8 mouse cellular contexts compared by ENCODE assay signal in genomic region chr17:34980655-34981054, GRCm38 (mm10). TPM values are rescaled to one million over a fixed set of nuclear protein-coding genes. Genes with fewer than 3 reads are reported as not detected.
DNase-seq lines count a peak whose midpoint lies in the region; ATAC-seq and TF ChIP-seq lines count a peak whose summit lies in the region.

No protein-coding gene starts in this region.

- ATAC-seq in forebrain, embryonic 11.5 days (replicated peaks; ENCODE audit: low FRiP score): no peak
- 0 out of 2 replicates have a peak, but pooled peaks have one; percentile 22 for ATAC-seq in intestine, embryonic 15.5 days
- ATAC-seq in lung, embryonic 16.5 days (ENCODE audit: low read depth): no peak
- no peak for ATAC-seq in stomach, embryonic 15.5 days (ENCODE audit: insufficient read depth, low FRiP score, low read depth)

- no peak overlapping the region for H3K27ac ChIP-seq in ES-E14 (ENCODE audit: insufficient read depth, low read depth, low read length, poor library complexity, severe bottlenecking)
- H3K27ac ChIP-seq in forebrain, embryonic 11.5 days (ENCODE audit: low read depth, low read length): no peak overlapping the region
- H3K27ac ChIP-seq in intestine, embryonic 15.5 days: peak overlapping the region; percentile 99; the same call in 1 of the 2 replicates
- peak overlapping the region; percentile 98 for H3K27ac ChIP-seq in lung, embryonic 16.5 days (ENCODE audit: low read length)
- H3K27ac ChIP-seq in stomach, embryonic 15.5 days: peak overlapping the region; percentile 99; the same call in 1 of the 2 replicates

- DNase-seq in cerebellum, postnatal 14 days: peak; percentile 33 to 49
- DNase-seq in cerebellum, adult 11 months: no peak
- no peak for DNase-seq in ES-E14 (ENCODE audit: low read depth, low spot score)
- DNase-seq in forebrain, embryonic 11.5 days (ENCODE audit: low spot score): peak; percentile 48
- no peak for DNase-seq in adrenal gland, postnatal 25 days

- H3K4me2 ChIP-seq in forebrain, embryonic 11.5 days (ENCODE audit: low read depth, low read length, severe bottlenecking): peak overlapping the region; percentile 80
- H3K4me2 ChIP-seq in intestine, embryonic 15.5 days (replicated peaks): peak overlapping the region; percentile 74
- peak overlapping the region; percentile 77 for H3K4me2 ChIP-seq in lung, embryonic 16.5 days (ENCODE audit: low read depth, low read length)
- peak overlapping the region; percentile 85 for H3K4me2 ChIP-seq in stomach, embryonic 15.5 days

- peaks cover 11% of the 10 kb centered on the region for H3K36me3 ChIP-seq in ES-E14 (ENCODE audit: control insufficient read depth, insufficient read depth, low read length, poor library complexity, severe bottlenecking)
- peaks cover 2% of the 10 kb centered on the region; the same call in 1 of the 2 replicates for H3K36me3 ChIP-seq in forebrain, embryonic 11.5 days (ENCODE audit: control insufficient read depth, insufficient read depth, low read length)
- peaks cover 8% of the 10 kb centered on the region for H3K36me3 ChIP-seq in intestine, embryonic 15.5 days
- peaks cover 7% of the 10 kb centered on the region for H3K36me3 ChIP-seq in lung, embryonic 16.5 days (ENCODE audit: control insufficient read depth, insufficient read depth, low read length)
- H3K36me3 ChIP-seq in stomach, embryonic 15.5 days: peaks cover 2% of the 10 kb centered on the region

- in situ Hi-C loops in ES-E14 (cut with MboI; ENCODE audit: low sequenced_read_pairs in 2 of 2, unreplicated experiment in 2 of 2): no loop called here

- H3K27me3 ChIP-seq in forebrain, embryonic 11.5 days (ENCODE audit: control insufficient read depth, insufficient read depth, low read length): no peaks in the 10 kb centered on the region
- no peaks in the 10 kb centered on the region for H3K27me3 ChIP-seq in intestine, embryonic 15.5 days (replicated peaks)
- no peaks in the 10 kb centered on the region for H3K27me3 ChIP-seq in lung, embryonic 16.5 days (ENCODE audit: control insufficient read depth, insufficient read depth, low read depth, low read length)
- H3K27me3 ChIP-seq in stomach, embryonic 15.5 days (replicated peaks): no peaks in the 10 kb centered on the region

- peak overlapping the region; percentile 63; the same call in 1 of the 2 replicates for H3K9ac ChIP-seq in ES-E14 (ENCODE audit: insufficient read depth, low read depth, low read length, poor library complexity, severe bottlenecking)
- peak overlapping the region; percentile 95 for H3K9ac ChIP-seq in forebrain, embryonic 11.5 days (ENCODE audit: low read length)
- peak overlapping the region; percentile 84; the same call in 1 of the 2 replicates for H3K9ac ChIP-seq in intestine, embryonic 15.5 days
- peak overlapping the region; percentile 96 for H3K9ac ChIP-seq in lung, embryonic 16.5 days (ENCODE audit: low read length)
- H3K9ac ChIP-seq in stomach, embryonic 15.5 days: peak overlapping the region; percentile 64; the same call in 1 of the 2 replicates

- H3K4me3 ChIP-seq in ES-E14 (ENCODE audit: insufficient read depth in 1 of 2, low read depth in 1 of 2, low read length in 2 of 2, poor library complexity in 1 of 2, severe bottlenecking in 1 of 2): peak overlapping the region; percentile 41 to 86; a peak in 3 of 4 replicates
- H3K4me3 ChIP-seq in forebrain, embryonic 11.5 days (ENCODE audit: low read depth, low read length): peak overlapping the region; percentile 93
- peak overlapping the region; percentile 79 for H3K4me3 ChIP-seq in intestine, embryonic 15.5 days (replicated peaks)
- peak overlapping the region; percentile 76 for H3K4me3 ChIP-seq in lung, embryonic 16.5 days (ENCODE audit: low read length)
- H3K4me3 ChIP-seq in stomach, embryonic 15.5 days (replicated peaks): peak overlapping the region; percentile 69

- H3K4me1 ChIP-seq in ES-E14 (ENCODE audit: control insufficient read depth in 2 of 2, insufficient read depth in 2 of 2, low read length in 2 of 2, poor library complexity in 1 of 2): peaks cover 0 to 6% of the 10 kb centered on the region in 2 experiments; a peak in 1 of 4 replicates
- peaks cover 10% of the 10 kb centered on the region; the same call in 1 of the 2 replicates for H3K4me1 ChIP-seq in forebrain, embryonic 11.5 days (replicated peaks; ENCODE audit: control insufficient read depth, insufficient read depth, low read length)
- H3K4me1 ChIP-seq in intestine, embryonic 15.5 days (replicated peaks): peaks cover 17% of the 10 kb centered on the region; the same call in 1 of the 2 replicates
- peaks cover 9% of the 10 kb centered on the region for H3K4me1 ChIP-seq in lung, embryonic 16.5 days (replicated peaks; ENCODE audit: control insufficient read depth, insufficient read depth, low read length)
- peaks cover 13% of the 10 kb centered on the region for H3K4me1 ChIP-seq in stomach, embryonic 15.5 days

- WGBS in forebrain, embryonic 11.5 days: 24% methylated on average over 2 of the region's 2 CpGs
- 11% methylated on average over 2 of the region's 2 CpGs for WGBS in intestine, embryonic 15.5 days
- 5% methylated on average over 2 of the region's 2 CpGs for WGBS in lung, embryonic 16.5 days
- WGBS in stomach, embryonic 15.5 days: 11% methylated on average over 2 of the region's 2 CpGs

- no peaks in the 10 kb centered on the region for H3K9me3 ChIP-seq in ES-E14 (ENCODE audit: control insufficient read depth, insufficient read depth, low read depth, low read length)
- no peaks in the 10 kb centered on the region for H3K9me3 ChIP-seq in forebrain, embryonic 11.5 days (ENCODE audit: control insufficient read depth, low read length)
- H3K9me3 ChIP-seq in intestine, embryonic 15.5 days: no peaks in the 10 kb centered on the region
- H3K9me3 ChIP-seq in lung, embryonic 16.5 days (ENCODE audit: control insufficient read depth, low read length): no peaks in the 10 kb centered on the region
- no peaks in the 10 kb centered on the region for H3K9me3 ChIP-seq in stomach, embryonic 15.5 days

TF ChIP-seq in ES-E14, 5 proteins besides CTCF, POLR2A, EP300 and RAD21:
- 0 out of 2 replicates have a peak, but pooled peaks have one; percentile 2 for TF ChIP-seq ZC3H11A (IDR thresholded peaks at IDR 0.05; ENCODE audit: borderline replicate concordance, low read depth, low read length)
- no peak for TF ChIP-seq MAFK (IDR thresholded peaks at IDR 0.05; ENCODE audit: insufficient read depth, low read depth, low read length)

RNA-seq across cellular contexts. Expression of gene Lsm2, which starts 1.0 kb away (rescaled TPM):
- 52.1 and 64.4 TPM in 2 replicates for total RNA-seq in ES-E14 (2012; rRNA removed)
- polyA plus RNA-seq in forebrain, embryonic 11.5 days (2014; fragmentation: Nextera tagmentation; extraction: Ambion mirVana): 288 and 292 TPM in 2 replicates
- 187 and 190 TPM in 2 replicates for polyA plus RNA-seq in intestine, embryonic 15.5 days (2015; fragmentation: Nextera tagmentation; extraction: Ambion mirVana)
- 178 and 189 TPM in 2 replicates for polyA plus RNA-seq in lung, embryonic 16.5 days (2015; fragmentation: Nextera tagmentation; extraction: Ambion mirVana)
- 175 and 182 TPM in 2 replicates for polyA plus RNA-seq in stomach, embryonic 15.5 days (2015; fragmentation: Nextera tagmentation; extraction: Ambion mirVana)
- 39.6 and 51.2 TPM in 2 replicates for total RNA-seq in adrenal gland, postnatal 25 days (2021)

RNA-seq across cellular contexts. Expression of gene Hspa1l, which starts 8.2 kb away (rescaled TPM):
- 0.45 and 0.48 TPM in 2 replicates for total RNA-seq in ES-E14 (2012; rRNA removed)
- polyA plus RNA-seq in forebrain, embryonic 11.5 days (2014; fragmentation: Nextera tagmentation; extraction: Ambion mirVana): 1.7 and 1.8 TPM in 2 replicates
- polyA plus RNA-seq in intestine, embryonic 15.5 days (2015; fragmentation: Nextera tagmentation; extraction: Ambion mirVana): 0.16 and 0.78 TPM in 2 replicates
- 0.55 and 0.65 TPM in 2 replicates for polyA plus RNA-seq in lung, embryonic 16.5 days (2015; fragmentation: Nextera tagmentation; extraction: Ambion mirVana)
- 0.49 and 0.89 TPM in 2 replicates for polyA plus RNA-seq in stomach, embryonic 15.5 days (2015; fragmentation: Nextera tagmentation; extraction: Ambion mirVana)
- total RNA-seq in adrenal gland, postnatal 25 days (2021): 0.27 TPM in 1 of 2 replicates, not detected in the other

RNA-seq across cellular contexts. Expression of gene Hspa1a, which starts 8.7 kb away (rescaled TPM):
- 5.8 and 5.9 TPM in 2 replicates for total RNA-seq in ES-E14 (2012; rRNA removed)
- 1.6 TPM in 2 replicates for polyA plus RNA-seq in forebrain, embryonic 11.5 days (2014; fragmentation: Nextera tagmentation; extraction: Ambion mirVana)
- 6.2 and 6.3 TPM in 2 replicates for polyA plus RNA-seq in intestine, embryonic 15.5 days (2015; fragmentation: Nextera tagmentation; extraction: Ambion mirVana)
- 4.4 and 4.8 TPM in 2 replicates for polyA plus RNA-seq in lung, embryonic 16.5 days (2015; fragmentation: Nextera tagmentation; extraction: Ambion mirVana)
- polyA plus RNA-seq in stomach, embryonic 15.5 days (2015; fragmentation: Nextera tagmentation; extraction: Ambion mirVana): 9.9 and 12.1 TPM in 2 replicates
- total RNA-seq in adrenal gland, postnatal 25 days (2021): 18.9 and 33.6 TPM in 2 replicates

RNA-seq across cellular contexts. Expression of gene Gm20481, which starts 10.9 kb away (rescaled TPM):
- 1.9 TPM in 1 of 2 replicates, not detected in the other for total RNA-seq in ES-E14 (2012; rRNA removed)
- not detected in 2 replicates for polyA plus RNA-seq in forebrain, embryonic 11.5 days (2014; fragmentation: Nextera tagmentation; extraction: Ambion mirVana)
- polyA plus RNA-seq in intestine, embryonic 15.5 days (2015; fragmentation: Nextera tagmentation; extraction: Ambion mirVana): not detected in 2 replicates
- 1.2 TPM in 1 of 2 replicates, not detected in the other for polyA plus RNA-seq in lung, embryonic 16.5 days (2015; fragmentation: Nextera tagmentation; extraction: Ambion mirVana)
- polyA plus RNA-seq in stomach, embryonic 15.5 days (2015; fragmentation: Nextera tagmentation; extraction: Ambion mirVana): not detected in 2 replicates
- not detected in 2 replicates for total RNA-seq in adrenal gland, postnatal 25 days (2021)

RNA-seq across cellular contexts. Expression of gene Vars, which starts 20.1 kb away (rescaled TPM):
- total RNA-seq in ES-E14 (2012; rRNA removed): 303 and 453 TPM in 2 replicates
- polyA plus RNA-seq in forebrain, embryonic 11.5 days (2014; fragmentation: Nextera tagmentation; extraction: Ambion mirVana): 169 and 174 TPM in 2 replicates
- 117 and 141 TPM in 2 replicates for polyA plus RNA-seq in intestine, embryonic 15.5 days (2015; fragmentation: Nextera tagmentation; extraction: Ambion mirVana)
- 88.0 and 96.2 TPM in 2 replicates for polyA plus RNA-seq in lung, embryonic 16.5 days (2015; fragmentation: Nextera tagmentation; extraction: Ambion mirVana)
- polyA plus RNA-seq in stomach, embryonic 15.5 days (2015; fragmentation: Nextera tagmentation; extraction: Ambion mirVana): 119 and 124 TPM in 2 replicates
- total RNA-seq in adrenal gland, postnatal 25 days (2021): 62.4 and 64.8 TPM in 2 replicates

Comparison
In these comparisons a context has a peak if more than half of its experiments do, and no peak if none do; other contexts are left out.
1. DNase-seq: peak in cerebellum, postnatal 14 days (2 of 2) and forebrain, embryonic 11.5 days (single experiment); none in cerebellum, adult 11 months (single experiment), ES-E14 (single experiment) and adrenal gland, postnatal 25 days (single experiment).
2. H3K27ac ChIP-seq: peak in intestine, embryonic 15.5 days (single experiment), lung, embryonic 16.5 days (single experiment) and stomach, embryonic 15.5 days (single experiment); none in ES-E14 (single experiment) and forebrain, embryonic 11.5 days (single experiment).
3. Peak in every context shown above with its lines, with median percentiles within 50 percentile points of each other: H3K4me3 ChIP-seq, H3K9ac ChIP-seq and H3K4me2 ChIP-seq.